Mouse (Mus musculus) stomach, embryonic 14.5 days (tissue): ENCODE data around the gene Pde1c. TPM values are rescaled to one million over a fixed set of nuclear protein-coding genes. Genes with fewer than 3 reads are reported as not detected.
A peak's percentile ranks its signal among the peaks of the same experiment; 100 is the strongest.

Source experiments
- ATAC-seq: fragments of 200-750 bp; cut with Nextera tagmentation; 2 replicates; pipeline ENCODE4 v1.8.0; 2017; ENCODE audit warnings: low read depth, moderate TSS enrichment; ENCODE audit not compliant: insufficient number of reproducible peaks, insufficient read depth, low FRiP score
- H3K27ac ChIP-seq: fragments of 300-500 bp; sonication (generic); 2 replicates; pipeline ENCODE4 v1.5.1; 2014; ENCODE audit warnings: mild to moderate bottlenecking, low read length, moderate library complexity, mixed read lengths
- H3K27me3 ChIP-seq: fragments of 300-500 bp; sonication (generic); 2 replicates; pipeline ENCODE4 v1.6.1; 2014; ENCODE audit warnings: low read length, control low read depth, mixed read lengths; ENCODE audit not compliant: control insufficient read depth, insufficient read depth
- H3K36me3 ChIP-seq: fragments of 300-500 bp; sonication (generic); 2 replicates; pipeline ENCODE4 v1.6.1; 2014; ENCODE audit warnings: mild to moderate bottlenecking, control low read depth, low read length, moderate library complexity, mixed read lengths; ENCODE audit not compliant: control insufficient read depth, insufficient read depth
- H3K4me1 ChIP-seq: fragments of 300-500 bp; sonication (generic); 2 replicates; pipeline ENCODE4 v1.6.1; 2014; ENCODE audit warnings: low read length, control low read depth, mixed read lengths; ENCODE audit not compliant: control insufficient read depth, insufficient read depth
- H3K4me2 ChIP-seq: fragments of 300-500 bp; sonication (generic); replicated peaks from 2 replicates; pipeline ENCODE4 v1.6.1; 2014; ENCODE audit warnings: low read depth, low read length, control low read depth
- H3K4me3 ChIP-seq: fragments of 300-500 bp; sonication (generic); 2 replicates; pipeline ENCODE4 v1.5.1; 2014; ENCODE audit warnings: low read depth, low read length, control low read depth
- H3K9ac ChIP-seq: fragments of 300-500 bp; sonication (generic); replicated peaks from 2 replicates; pipeline ENCODE4 v1.6.1; 2014; ENCODE audit warnings: low read depth, mild to moderate bottlenecking, control low read depth, low read length, moderate library complexity, mixed read lengths
- H3K9me3 ChIP-seq: fragments of 300-500 bp; sonication (generic); 2 replicates; pipeline ENCODE4 v1.6.1; 2016; ENCODE audit warnings: low read depth, low read length, control low read depth; ENCODE audit not compliant: control insufficient read depth
- WGBS: fragments of 180-500 bp; shearing (Covaris S2); extraction: QIAGEN DNeasy Blood & Tissue Kit; methylation state at CpG from one replicate; pipeline ENCODE4 v1.1.7; 2014; 5-methylcytosine and 5-hydroxymethylcytosine counted together
- polyA plus RNA-seq: library from polyadenylated mRNA; unstranded; fragments of >200 nt; fragmentation: Nextera tagmentation; extraction: Ambion mirVana; gene quantifications from 2 replicates; pipeline ENCODE4 v1.2.1, GENCODE M21; 2014

Gene Pde1c
- polyA plus RNA-seq, 1 experiment from 2014 or later: 2.8 TPM

DNA sequence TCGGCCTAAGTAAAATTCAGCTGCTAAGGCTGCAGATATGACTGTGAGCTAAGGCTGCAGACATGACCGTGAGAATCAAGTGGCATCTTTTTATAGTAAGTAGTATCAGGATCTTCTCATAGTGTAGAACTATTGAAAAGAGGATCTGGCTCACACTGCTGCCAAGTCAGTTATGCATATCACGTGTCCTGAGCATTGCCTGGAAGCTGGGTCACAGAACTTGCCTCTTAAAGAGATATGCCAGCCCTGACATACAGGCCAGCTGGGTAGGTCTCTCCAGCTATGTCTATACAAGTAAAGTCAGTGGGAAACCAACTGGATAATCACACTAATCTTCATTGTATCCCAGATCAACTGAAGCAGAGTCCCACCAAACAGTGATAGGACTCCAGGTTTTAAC lies 83.8 kb downstream of the Pde1c start:
- no peak for ATAC-seq

DNA sequence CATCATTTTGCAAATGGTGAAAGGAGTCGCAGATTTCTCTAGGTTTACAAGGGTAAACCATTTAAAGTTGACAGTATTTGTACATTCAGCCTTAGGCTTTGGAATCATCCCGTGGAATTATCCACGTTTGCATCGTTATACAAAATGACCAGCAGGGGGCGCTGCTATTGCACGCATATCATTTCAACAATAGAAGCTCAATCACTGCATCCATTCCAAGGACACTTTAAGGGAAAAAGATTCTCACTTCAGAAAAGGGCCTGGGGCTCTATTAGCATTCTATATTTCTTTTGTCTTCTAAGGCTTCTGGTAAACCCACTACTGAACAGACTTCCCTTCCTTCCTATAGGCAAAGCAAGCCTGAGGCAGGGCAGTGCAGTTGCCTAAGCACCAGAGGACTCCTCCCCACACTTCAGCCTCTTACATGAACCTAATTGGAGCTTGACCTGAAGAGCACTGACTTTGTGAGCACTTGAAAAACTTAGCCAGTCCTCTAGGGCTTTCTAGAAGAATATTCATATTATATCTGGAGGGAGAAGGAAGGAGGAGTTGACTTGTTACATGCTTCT lies 87.9 kb downstream of the Pde1c start:
- no peak for ATAC-seq
- no peaks in the 10 kb centered on the region for H3K27me3 ChIP-seq
- H3K9ac ChIP-seq: no peak overlapping the region
- WGBS: 1% methylated on average over 6 of the region's 6 CpGs
- no peak overlapping the region for H3K27ac ChIP-seq
- H3K4me3 ChIP-seq: no peak overlapping the region
- H3K36me3 ChIP-seq: no peaks in the 10 kb centered on the region
- no peaks in the 10 kb centered on the region for H3K4me1 ChIP-seq
- no peaks in the 10 kb centered on the region for H3K9me3 ChIP-seq
- no peak overlapping the region for H3K4me2 ChIP-seq

More for the DNA sequence above, 83.8 kb downstream of the Pde1c start:
- WGBS: 73% methylated on average over 3 of the region's 3 CpGs
- Histone ChIP-seq H3K27ac (no peak overlapping the region), H3K4me1 (no peaks in the 10 kb centered on the region), H3K9me3 (no peaks in the 10 kb centered on the region), H3K27me3 (no peaks in the 10 kb centered on the region), H3K4me3 (no peak overlapping the region), H3K36me3 (no peaks in the 10 kb centered on the region), H3K4me2 (no peak overlapping the region), H3K9ac (no peak overlapping the region)

DNA sequence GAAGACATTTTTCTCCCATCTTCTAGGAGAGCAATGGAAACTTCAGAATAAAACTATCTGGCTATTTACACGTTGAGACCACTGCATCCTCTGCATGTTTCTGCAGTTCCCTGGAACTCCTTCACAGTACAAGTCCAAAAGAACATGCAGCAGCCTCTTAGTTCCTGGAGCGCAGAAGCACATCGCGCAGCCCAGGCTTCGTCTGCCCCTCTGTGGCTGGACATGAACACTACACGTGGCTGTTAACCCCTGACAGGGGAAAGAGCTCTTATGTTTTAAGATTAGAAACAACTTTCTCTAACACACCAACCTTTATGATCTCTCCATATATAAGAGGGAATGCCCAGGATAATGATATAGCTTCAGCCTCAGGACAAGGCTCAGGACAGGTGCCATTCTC lies 92.3 kb downstream of the Pde1c start:
- Histone ChIP-seq H3K4me1 (no peaks in the 10 kb centered on the region), H3K27me3 (no peaks in the 10 kb centered on the region), H3K4me2 (no peak overlapping the region), H3K4me3 (no peak overlapping the region), H3K36me3 (no peaks in the 10 kb centered on the region), H3K27ac (no peak overlapping the region), H3K9ac (no peak overlapping the region), H3K9me3 (no peaks in the 10 kb centered on the region)
- ATAC-seq: 0 out of 2 replicates have a peak, but pooled peaks have one; percentile 28
- WGBS: 36% methylated on average over 6 of the region's 6 CpGs

GRCm38 (mm10) chr6:56458098-56458497 lies 110.8 kb downstream of the Pde1c start:
- H3K27ac ChIP-seq: no peak overlapping the region
- H3K4me3 ChIP-seq: no peak overlapping the region
- no peaks in the 10 kb centered on the region for H3K27me3 ChIP-seq
- no peak overlapping the region for H3K4me2 ChIP-seq
- 47% methylated on average over 3 of the region's 3 CpGs for WGBS
- H3K9me3 ChIP-seq: no peaks in the 10 kb centered on the region
- no peaks in the 10 kb centered on the region for H3K36me3 ChIP-seq
- ATAC-seq: no peak
- H3K4me1 ChIP-seq: no peaks in the 10 kb centered on the region
- no peak overlapping the region for H3K9ac ChIP-seq

GRCm38 (mm10) chr6:56447917-56448316 lies 121.0 kb downstream of the Pde1c start:
- Histone ChIP-seq H3K27ac (no peak overlapping the region), H3K9ac (no peak overlapping the region), H3K36me3 (no peaks in the 10 kb centered on the region), H3K27me3 (no peaks in the 10 kb centered on the region), H3K9me3 (no peaks in the 10 kb centered on the region), H3K4me2 (no peak overlapping the region), H3K4me1 (no peaks in the 10 kb centered on the region), H3K4me3 (no peak overlapping the region)
- WGBS: 23% methylated on average over 2 of the region's 2 CpGs
- ATAC-seq: no peak

DNA sequence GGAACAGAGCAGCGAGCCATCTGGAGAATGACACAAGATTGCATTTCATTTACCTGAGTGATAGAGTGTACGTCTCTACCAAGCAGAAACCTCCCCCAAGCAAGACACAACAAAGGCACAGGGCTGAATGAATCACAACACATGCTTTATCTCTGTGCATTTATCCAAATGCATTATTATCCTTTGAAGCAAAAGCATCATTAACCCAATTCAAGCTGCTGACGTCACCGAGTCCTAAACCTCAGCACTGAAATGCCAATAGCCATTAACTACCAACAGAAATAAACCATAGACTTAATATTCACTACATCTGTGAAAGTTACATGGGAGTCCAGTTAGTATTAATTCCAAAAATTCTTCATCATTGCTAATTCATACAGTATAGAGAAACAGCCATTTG lies 127.4 kb downstream of the Pde1c start:
- Histone ChIP-seq H3K36me3 (no peaks in the 10 kb centered on the region), H3K4me3 (no peak overlapping the region), H3K4me2 (no peak overlapping the region), H3K4me1 (no peaks in the 10 kb centered on the region), H3K9ac (no peak overlapping the region), H3K27me3 (no peaks in the 10 kb centered on the region), H3K9me3 (no peaks in the 10 kb centered on the region), H3K27ac (no peak overlapping the region)
- WGBS: 86% methylated on average over 4 of the region's 4 CpGs
- ATAC-seq: no peak

GRCm38 (mm10) chr6:56425846-56426245 lies 143.1 kb downstream of the Pde1c start:
- Histone ChIP-seq H3K36me3 (no peaks in the 10 kb centered on the region), H3K4me1 (no peaks in the 10 kb centered on the region), H3K9ac (no peak overlapping the region), H3K9me3 (no peaks in the 10 kb centered on the region), H3K27ac (no peak overlapping the region), H3K27me3 (no peaks in the 10 kb centered on the region), H3K4me3 (no peak overlapping the region), H3K4me2 (no peak overlapping the region)
- WGBS: 84% methylated on average over 5 of the region's 5 CpGs
- no peak for ATAC-seq

- no peak overlapping the region for H3K4me2 ChIP-seq
- H3K4me3 ChIP-seq: no peak overlapping the region
- 70% methylated on average over 3 of the region's 3 CpGs for WGBS
- H3K27ac ChIP-seq: no peak overlapping the region
- no peaks in the 10 kb centered on the region for H3K9me3 ChIP-seq
- H3K9ac ChIP-seq: no peak overlapping the region
- H3K4me1 ChIP-seq: no peaks in the 10 kb centered on the region
- no peaks in the 10 kb centered on the region for H3K27me3 ChIP-seq
- ATAC-seq: no peak
- no peaks in the 10 kb centered on the region for H3K36me3 ChIP-seq
Measured at GRCm38 (mm10) chr6:56422866-56423265, 146.0 kb downstream of the Pde1c start.

DNA sequence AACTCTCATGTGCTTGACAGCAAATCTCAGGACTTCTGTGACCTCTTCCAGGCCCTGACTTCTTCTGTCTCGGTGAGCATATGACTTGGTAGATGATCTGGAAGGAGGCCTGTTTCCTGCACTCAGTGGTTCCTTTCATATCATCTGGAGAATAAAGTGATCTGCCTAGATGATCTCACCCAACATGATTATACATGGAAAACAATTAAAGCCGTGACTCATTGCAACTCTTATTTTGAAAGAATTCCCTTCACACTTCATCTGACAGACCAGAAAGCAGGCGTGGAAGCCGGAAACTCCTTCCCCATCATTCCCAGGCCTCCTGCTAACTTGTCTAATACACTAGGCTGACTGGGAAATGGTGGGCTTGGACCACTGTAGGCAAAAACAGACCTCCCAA lies 152.7 kb downstream of the Pde1c start:
- Histone ChIP-seq H3K4me3 (no peak overlapping the region), H3K4me1 (no peaks in the 10 kb centered on the region), H3K9ac (no peak overlapping the region), H3K4me2 (no peak overlapping the region), H3K27ac (no peak overlapping the region), H3K9me3 (no peaks in the 10 kb centered on the region), H3K36me3 (no peaks in the 10 kb centered on the region), H3K27me3 (no peaks in the 10 kb centered on the region)
- ATAC-seq: no peak
- WGBS: 77% methylated on average over 4 of the region's 4 CpGs
